Mouse (Mus musculus) testis, adult 10 weeks (tissue): ENCODE results near the gene 2310061N02Rik. TPM values are rescaled to one million over a fixed set of nuclear protein-coding genes. Genes with fewer than 3 reads are reported as not detected.

Source experiments
- polyA plus RNA-seq: library from polyadenylated mRNA; stranded (reverse); fragments of 350-450 nt; fragmentation: Illumina TruSeq; extraction: RNeasy Lipid Tissue Mini Kit (QIAGEN cat#74804); gene quantifications from one replicate; pipeline ENCODE4 v1.2.3, GENCODE M21; 2014; ENCODE audit warnings: low read depth, low replicate concordance

The 2310061N02Rik gene
- not detected for polyA plus RNA-seq

GRCm38 (mm10) chr16:88707496-88708012, at the start of gene 2310061N02Rik:
2310061N02Rik (minus strand) TSS chr16:88707962.

GRCm38 (mm10) chr16:88751535-88751934, 43.8 kb upstream of the 2310061N02Rik start, which contains the start of gene Krtap13:
Krtap13 (minus strand) TSS chr16:88751635.

GRCm38 (mm10) chr16:88728812-88729275, 21.1 kb upstream of the 2310061N02Rik start, which contains the start of gene Krtap13-1:
Krtap13-1 (plus strand) TSS chr16:88728862.

GRCm38 (mm10) chr16:88671571-88671970, 36.2 kb downstream of the 2310061N02Rik start, which contains the start of gene Krtap27-1:
Krtap27-1 (minus strand) TSS chr16:88671671.

Other genes with a start within 250 kb of the 2310061N02Rik start
- not detected for gene Cldn17, start 201.0 kb downstream of the 2310061N02Rik start, polyA plus RNA-seq
- gene Cldn8, start 144.8 kb downstream of the 2310061N02Rik start, polyA plus RNA-seq = 0.25 TPM
- 0.29 TPM for gene Krtap24-1, start 95.7 kb downstream of the 2310061N02Rik start, polyA plus RNA-seq
- gene 2310079G19Rik, start 80.3 kb downstream of the 2310061N02Rik start, polyA plus RNA-seq = not detected
- gene Krtap26-1, start 60.2 kb downstream of the 2310061N02Rik start, polyA plus RNA-seq = not detected
- gene Krtap27-1, start 36.3 kb downstream of the 2310061N02Rik start, polyA plus RNA-seq = not detected
- not detected for gene Krtap13-1, start 20.9 kb upstream of the 2310061N02Rik start, polyA plus RNA-seq
- gene Krtap13, start 43.7 kb upstream of the 2310061N02Rik start, polyA plus RNA-seq = not detected
- gene 2310034C09Rik, start 50.9 kb upstream of the 2310061N02Rik start, polyA plus RNA-seq = not detected
- not detected for gene 2310057N15Rik, start 66.2 kb upstream of the 2310061N02Rik start, polyA plus RNA-seq
- gene Gm5965, start 69.9 kb upstream of the 2310061N02Rik start, polyA plus RNA-seq = not detected
- gene Gm20741, start 104.3 kb upstream of the 2310061N02Rik start, polyA plus RNA-seq = not detected
- gene Krtap15, start 112.3 kb upstream of the 2310061N02Rik start, polyA plus RNA-seq = not detected
- not detected for gene Krtap14, start 118.2 kb upstream of the 2310061N02Rik start, polyA plus RNA-seq
- gene Krtap19-1, start 161.4 kb upstream of the 2310061N02Rik start, polyA plus RNA-seq = not detected
- gene Krtap19-2, start 166.3 kb upstream of the 2310061N02Rik start, polyA plus RNA-seq = not detected
- not detected for gene Krtap19-3, start 170.1 kb upstream of the 2310061N02Rik start, polyA plus RNA-seq
- gene Krtap19-4, start 177.1 kb upstream of the 2310061N02Rik start, polyA plus RNA-seq = not detected
- gene Krtap19-5, start 188.5 kb upstream of the 2310061N02Rik start, polyA plus RNA-seq = not detected
- gene Krtap19-9b, start 224.3 kb upstream of the 2310061N02Rik start, polyA plus RNA-seq = not detected